Mouse (Mus musculus): Measurements from ENCODE around the gene Parp9. TPM values are rescaled to one million over a fixed set of nuclear protein-coding genes. Genes with fewer than 3 reads are reported as not detected.
"Not testable (repeated sequence)": the region's sequence is repeated elsewhere in the genome, so short reads cannot be mapped to it uniquely, and the experiment has no call there.

Gene Parp9
- total RNA-seq, 2 experiments from 2014 or later = 4.0 to 4.3 TPM

GRCm38 (mm10) chr16:35924341-35924740 lies 13.9 kb upstream of the Parp9 start:
- no peak for DNase-seq

DNA sequence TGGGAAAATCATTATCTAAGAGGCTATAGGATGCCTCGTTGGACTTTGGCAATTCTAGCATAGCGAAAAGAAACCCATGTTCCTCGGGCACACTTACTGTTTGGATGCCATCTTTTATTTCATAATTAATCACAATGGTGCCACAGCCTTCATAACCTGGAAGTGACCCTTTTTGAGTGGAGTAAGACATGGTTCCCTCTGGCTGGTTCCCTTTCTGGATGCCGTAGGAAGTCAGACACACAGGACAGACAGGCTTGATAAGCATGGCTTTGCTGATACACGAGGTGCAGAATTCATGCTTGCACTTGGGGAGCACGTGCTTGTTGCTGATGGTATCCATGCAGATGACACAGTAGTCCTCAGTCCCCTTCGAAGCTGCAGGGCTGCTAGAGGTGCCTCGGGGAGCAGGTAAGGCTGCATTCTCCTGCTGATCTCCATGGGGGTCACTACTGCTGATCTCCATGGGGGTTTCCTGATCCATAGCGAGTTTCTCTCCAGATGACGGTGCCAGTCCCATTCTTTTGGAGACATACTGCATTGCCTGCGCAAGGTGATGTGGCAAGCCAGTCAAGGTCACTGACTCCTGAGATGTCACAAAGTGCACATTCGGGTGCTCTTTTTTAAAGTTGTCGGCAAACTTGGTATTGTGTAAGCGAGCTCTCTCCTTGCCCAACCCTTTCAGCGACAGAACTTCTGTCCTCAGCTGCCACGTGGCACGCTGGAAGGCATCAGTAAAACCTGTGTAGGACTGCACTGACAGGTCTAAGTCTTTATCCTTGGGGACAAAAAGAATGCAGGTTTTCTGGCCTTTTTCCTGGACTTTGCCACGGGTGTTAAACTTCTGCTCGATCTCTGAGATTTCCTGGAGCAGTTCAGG lies 5.9 kb upstream of the Parp9 start:
- DNase-seq = no peak

DNA sequence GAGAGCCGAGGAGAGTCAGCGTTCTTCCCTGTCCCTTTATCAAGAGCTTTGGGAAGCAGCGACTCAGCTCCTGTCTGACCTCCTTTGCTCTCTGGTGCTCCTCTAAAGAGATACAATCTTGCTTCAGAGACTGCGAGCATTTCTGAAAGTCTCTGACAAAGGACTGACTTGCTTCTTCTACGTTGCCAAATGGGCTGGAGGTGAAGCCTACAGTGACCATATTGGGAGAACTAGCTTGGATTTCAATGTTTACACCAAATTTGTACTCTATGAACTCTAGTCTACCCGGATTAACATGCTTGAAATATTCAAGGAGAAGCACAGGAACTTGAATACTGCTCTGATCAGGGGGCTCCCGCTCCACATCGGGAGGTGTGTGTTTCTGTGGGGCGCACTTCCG lies 5.1 kb upstream of the Parp9 start:
- DNase-seq = no peak

GRCm38 (mm10) chr16:35939261-35939660 lies 991 bp downstream of the Parp9 start:
- no peak for DNase-seq

- peak; percentile 80 for DNase-seq
Measured at GRCm38 (mm10) chr16:35939690-35940089, 1.4 kb downstream of the Parp9 start.

DNA sequence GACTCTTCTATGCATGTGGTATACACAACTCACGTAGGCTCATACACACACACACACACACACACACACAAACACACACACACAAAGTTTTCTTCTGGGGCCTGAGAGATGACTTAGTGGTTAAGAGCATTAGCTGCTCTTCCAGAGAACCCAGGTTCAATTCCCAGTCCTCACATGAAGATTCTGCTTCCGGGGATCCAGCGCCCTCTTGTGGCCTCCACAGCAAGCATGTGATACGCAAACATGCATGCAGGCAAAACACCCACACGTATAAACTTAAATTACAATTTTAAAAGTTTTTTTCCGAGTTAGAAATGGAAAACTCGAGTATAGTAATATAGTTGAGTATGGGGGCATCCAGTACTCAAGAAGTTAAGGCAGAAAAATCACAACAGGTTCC lies 3.1 kb downstream of the Parp9 start:
- no peak for DNase-seq

GRCm38 (mm10) chr16:35949264-35949663 lies 11.0 kb downstream of the Parp9 start:
- DNase-seq = peak; percentile 16

DNA sequence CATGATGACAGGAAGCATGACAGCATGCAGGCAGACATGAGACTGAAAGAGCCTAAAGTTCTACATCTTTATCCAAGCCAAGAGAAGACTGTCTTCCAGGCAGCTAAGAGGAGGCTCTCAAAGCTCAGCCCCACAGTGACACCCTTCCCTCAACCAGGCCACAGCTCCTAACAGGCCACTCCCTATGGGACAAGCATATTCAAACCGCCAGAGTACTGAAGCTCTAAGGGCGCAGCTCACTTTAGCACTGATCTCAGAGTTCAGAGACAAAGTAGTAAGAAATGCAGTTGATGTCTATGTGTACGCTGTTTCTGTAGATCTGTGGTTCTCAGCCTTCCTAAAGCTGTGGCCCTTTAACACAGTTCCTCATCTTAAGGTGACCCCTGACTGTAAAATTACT lies 12.9 kb downstream of the Parp9 start:
- DNase-seq = no peak

DNA sequence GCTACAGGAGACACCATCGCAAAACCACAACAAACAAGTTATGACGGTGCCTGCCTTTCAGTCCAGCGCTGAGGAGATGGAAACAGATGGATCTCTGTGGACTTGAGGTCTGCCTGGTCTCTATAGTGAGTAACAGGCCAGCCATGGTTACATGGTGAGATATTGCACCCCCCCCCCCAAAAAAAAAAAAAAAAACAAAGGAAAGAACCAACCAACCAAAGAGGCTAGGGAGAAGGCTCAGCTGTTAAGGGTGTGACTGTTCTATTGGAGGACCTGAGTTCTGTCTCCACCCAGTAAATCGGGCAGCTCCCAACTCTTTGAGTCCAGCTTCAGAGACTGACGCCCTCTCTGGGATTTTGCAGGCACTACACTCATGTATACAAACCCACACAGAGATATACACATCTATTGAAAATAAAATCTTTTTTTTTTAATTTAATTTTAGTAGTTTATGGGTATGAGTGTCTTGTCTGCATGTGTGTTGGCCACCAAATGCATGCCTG lies 14.4 kb downstream of the Parp9 start:
- no peak for DNase-seq

GRCm38 (mm10) chr16:35965991-35966390 lies 27.7 kb downstream of the Parp9 start:
- DNase-seq = not testable (repeated sequence)

GRCm38 (mm10) chr16:35966411-35967115 lies 28.3 kb downstream of the Parp9 start:
- no peak for DNase-seq

DNA sequence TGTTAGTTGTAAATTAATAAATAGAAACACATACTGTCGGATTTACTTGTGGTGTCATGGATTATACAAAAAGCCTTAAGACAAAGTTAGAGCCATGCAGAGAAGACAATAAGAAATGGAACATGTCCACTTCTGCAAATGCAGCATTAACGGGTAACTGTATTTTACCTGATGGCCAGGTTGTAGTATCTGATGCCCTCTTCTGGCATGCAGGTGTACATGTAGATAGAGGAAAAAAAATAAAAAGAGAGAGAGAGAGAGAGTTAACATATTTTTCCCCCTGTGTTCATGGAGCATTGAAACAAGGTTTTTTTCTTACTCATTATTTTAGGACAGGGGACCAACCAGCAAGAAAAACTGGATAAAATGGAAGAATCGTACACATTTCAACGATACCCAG lies 29.0 kb downstream of the Parp9 start:
- no peak for DNase-seq

- DNase-seq = no peak
Measured at GRCm38 (mm10) chr16:35968149-35968548, 29.9 kb downstream of the Parp9 start.

GRCm38 (mm10) chr16:35974021-35974420 lies 35.8 kb downstream of the Parp9 start:
- no peak for DNase-seq

DNA sequence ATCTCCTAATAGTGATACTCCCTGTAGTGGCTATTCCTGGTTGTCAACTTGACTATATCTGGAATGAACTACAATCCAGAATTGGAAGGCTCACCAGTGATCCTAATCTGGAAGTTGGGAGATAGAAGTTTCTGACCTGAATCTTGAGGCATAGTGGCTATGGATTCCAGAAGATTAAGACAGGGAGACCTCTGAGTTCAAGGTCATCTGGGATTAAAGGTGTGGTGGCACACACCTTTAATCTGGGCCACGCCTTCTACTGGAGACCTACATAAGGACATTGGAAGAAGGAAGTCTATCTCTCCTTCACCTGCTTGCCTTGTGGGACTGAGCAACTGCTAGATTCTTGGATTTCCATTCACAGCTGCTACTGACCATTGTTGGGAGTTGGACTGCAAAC lies 40.2 kb downstream of the Parp9 start, which contains the start of gene Kpna1:
TSS of gene Kpna1 (plus strand) at position 301 of the 400 bp plus-strand sequence.
- not testable (repeated sequence) for DNase-seq

- peak; percentile 97 for DNase-seq
Measured at GRCm38 (mm10) chr16:35981363-35981821, 43.1 kb downstream of the Parp9 start.

DNA sequence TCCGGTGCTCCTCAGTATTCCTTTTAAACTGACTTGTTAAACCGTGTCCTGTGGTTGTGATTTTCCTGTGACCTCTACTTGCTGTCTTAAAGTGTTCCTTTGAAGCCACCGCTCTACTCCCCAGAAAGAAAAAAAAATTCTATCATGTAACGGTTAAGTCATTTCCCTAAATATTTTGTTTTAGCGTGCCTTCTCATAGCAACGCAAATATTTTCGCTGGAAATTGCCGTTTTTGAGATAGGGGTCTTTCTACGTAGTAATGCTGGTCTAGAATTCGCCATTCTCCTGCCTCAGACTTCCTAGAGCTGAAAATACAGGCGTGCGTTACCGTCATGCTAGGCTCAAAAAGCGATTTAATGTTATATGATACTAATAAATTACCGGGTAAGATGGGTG lies 44.2 kb downstream of the Parp9 start:
- DNase-seq = no peak

- peak; percentile 93 for DNase-seq
Measured at GRCm38 (mm10) chr16:35982902-35983516, 44.7 kb downstream of the Parp9 start.

- peak; percentile 67 for DNase-seq
Measured at GRCm38 (mm10) chr16:35983517-35984101, 45.3 kb downstream of the Parp9 start.

- DNase-seq = no peak
Measured at GRCm38 (mm10) chr16:35984471-35984870, 46.2 kb downstream of the Parp9 start.

GRCm38 (mm10) chr16:35987930-35988329 lies 49.7 kb downstream of the Parp9 start:
- DNase-seq = no peak

- DNase-seq = no peak
Measured at GRCm38 (mm10) chr16:35992391-35992790, 54.1 kb downstream of the Parp9 start.
